Mouse (Mus musculus): ENCODE measurements around the gene Zfp418. TPM values are rescaled to one million over a fixed set of nuclear protein-coding genes. Genes with fewer than 3 reads are reported as not detected.
"Not testable (repeated sequence)": the region's sequence is repeated elsewhere in the genome, so short reads cannot be mapped to it uniquely, and the experiment has no call there.

The Zfp418 gene
- polyA plus RNA-seq, 1 experiment from 2014 or later: 1.8 TPM

DNA sequence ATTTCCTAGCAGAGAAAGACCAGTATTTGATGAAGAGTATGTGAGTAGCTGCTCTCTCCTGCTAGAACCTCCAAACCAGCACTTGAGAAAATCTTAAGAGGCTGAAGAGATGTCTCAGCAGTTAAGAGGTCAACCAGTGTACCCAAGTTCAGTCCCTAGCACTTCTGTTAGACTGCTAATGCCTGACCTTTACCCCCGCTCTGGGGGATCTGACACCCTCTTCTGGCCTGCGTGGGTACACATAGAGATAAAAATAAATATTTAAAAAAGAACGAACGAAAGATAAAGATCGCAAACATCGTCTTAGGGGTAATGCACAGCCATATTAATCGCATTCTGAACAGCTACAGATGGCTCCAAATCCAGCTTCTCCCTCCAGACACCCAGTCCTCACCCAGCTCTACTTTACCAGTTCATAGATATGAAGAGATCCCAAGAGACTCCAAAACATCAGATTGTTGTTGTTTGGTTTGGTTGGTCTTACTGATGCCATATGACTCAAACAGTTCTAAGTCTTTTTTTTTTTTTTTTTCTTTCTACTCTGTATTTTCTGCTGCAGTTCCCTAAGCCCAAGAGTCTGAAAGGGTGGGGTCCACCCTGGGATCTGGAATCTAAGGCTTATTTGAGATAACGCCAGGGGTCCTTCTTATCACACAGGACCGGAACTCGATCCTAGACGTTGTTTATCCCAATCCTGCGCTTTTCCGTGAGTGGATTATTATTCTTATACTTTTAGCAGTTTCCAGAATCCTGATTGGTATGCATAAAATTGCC is 16.5 kb downstream of the Zfp418 start:
- Histone ChIP-seq H3K9me3 (replicated peaks; ENCODE audit: control insufficient read depth, low read length) (no peaks in the 10 kb centered on the region), H3K36me3 (ENCODE audit: control insufficient read depth, insufficient read depth) (peaks cover 2% of the 10 kb centered on the region; the same call in 1 of the 2 replicates), H3K9ac (ENCODE audit: low read length) (peak overlapping the region; percentile 25; the same call in 1 of the 2 replicates), H3K4me3 (ENCODE audit: low read length) (peak overlapping the region; percentile 74), H3K4me1 (ENCODE audit: control insufficient read depth, insufficient read depth, low read length) (no peaks in the 10 kb centered on the region; the same call in 1 of the 2 replicates), H3K4me2 (ENCODE audit: low read depth, low read length) (peak overlapping the region; percentile 70), H3K27ac (ENCODE audit: low read length) (no peak overlapping the region), H3K27me3 (ENCODE audit: control insufficient read depth, insufficient read depth, low read length) (no peaks in the 10 kb centered on the region)
- 28% methylated on average over 13 of the region's 13 CpGs for WGBS
- ATAC-seq (replicated peaks; ENCODE audit: extremely low read depth, insufficient read depth, low FRiP score): peak; percentile 49; the same call in 1 of the 2 replicates

DNA sequence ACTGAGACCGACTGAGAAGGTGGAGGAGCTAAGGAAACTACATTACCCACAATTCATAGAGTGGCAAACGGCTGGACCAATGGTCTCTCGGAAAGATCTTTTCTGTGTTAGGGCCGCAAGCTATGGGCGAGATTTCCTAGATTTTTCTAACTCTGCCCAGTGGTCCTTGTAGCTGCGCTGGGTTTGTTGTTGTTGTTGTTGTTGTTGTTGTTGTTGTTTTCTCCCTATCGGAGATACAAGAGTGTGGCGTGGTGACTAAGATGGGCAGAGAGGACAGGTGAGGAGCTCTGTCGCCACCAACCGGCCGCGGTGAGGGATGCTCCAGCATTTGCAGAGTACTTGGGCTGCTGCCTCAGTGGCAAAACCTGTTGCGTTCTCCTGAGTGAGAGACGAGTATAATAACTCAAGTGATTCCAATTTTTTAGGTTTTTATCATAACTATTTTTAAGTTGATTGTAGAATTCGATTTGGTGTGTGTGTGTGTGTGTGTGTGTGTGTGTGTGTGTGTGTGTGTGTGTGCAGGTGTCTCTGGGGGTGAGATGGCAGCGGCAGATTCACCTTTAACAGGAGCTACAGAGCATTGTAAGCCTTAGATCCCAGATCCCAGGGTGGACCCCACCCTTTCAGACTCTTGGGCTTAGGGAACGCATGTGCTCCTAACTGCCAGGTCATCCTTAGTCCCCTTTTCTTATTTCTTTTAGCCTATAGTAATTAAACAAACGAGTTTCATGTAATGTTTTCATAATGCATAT is 17.2 kb downstream of the Zfp418 start:
- H3K27me3 ChIP-seq (ENCODE audit: control insufficient read depth, insufficient read depth, low read length): no peaks in the 10 kb centered on the region
- no peaks in the 10 kb centered on the region for H3K36me3 ChIP-seq (ENCODE audit: control insufficient read depth, insufficient read depth)
- no peaks in the 10 kb centered on the region for H3K9me3 ChIP-seq (replicated peaks; ENCODE audit: control insufficient read depth, low read length)
- peak; percentile 87 for ATAC-seq (replicated peaks; ENCODE audit: extremely low read depth, insufficient read depth, low FRiP score)
- H3K9ac ChIP-seq (ENCODE audit: low read length): peak overlapping the region; percentile 25; the same call in 1 of the 2 replicates
- WGBS: 9% methylated on average over 18 of the region's 18 CpGs
- H3K4me1 ChIP-seq (ENCODE audit: control insufficient read depth, insufficient read depth, low read length): no peaks in the 10 kb centered on the region; the same call in 1 of the 2 replicates
- H3K4me3 ChIP-seq (ENCODE audit: low read length): peak overlapping the region; percentile 74
- no peak overlapping the region for H3K27ac ChIP-seq (ENCODE audit: low read length)
- H3K4me2 ChIP-seq (ENCODE audit: low read depth, low read length): peak overlapping the region; percentile 70

DNA sequence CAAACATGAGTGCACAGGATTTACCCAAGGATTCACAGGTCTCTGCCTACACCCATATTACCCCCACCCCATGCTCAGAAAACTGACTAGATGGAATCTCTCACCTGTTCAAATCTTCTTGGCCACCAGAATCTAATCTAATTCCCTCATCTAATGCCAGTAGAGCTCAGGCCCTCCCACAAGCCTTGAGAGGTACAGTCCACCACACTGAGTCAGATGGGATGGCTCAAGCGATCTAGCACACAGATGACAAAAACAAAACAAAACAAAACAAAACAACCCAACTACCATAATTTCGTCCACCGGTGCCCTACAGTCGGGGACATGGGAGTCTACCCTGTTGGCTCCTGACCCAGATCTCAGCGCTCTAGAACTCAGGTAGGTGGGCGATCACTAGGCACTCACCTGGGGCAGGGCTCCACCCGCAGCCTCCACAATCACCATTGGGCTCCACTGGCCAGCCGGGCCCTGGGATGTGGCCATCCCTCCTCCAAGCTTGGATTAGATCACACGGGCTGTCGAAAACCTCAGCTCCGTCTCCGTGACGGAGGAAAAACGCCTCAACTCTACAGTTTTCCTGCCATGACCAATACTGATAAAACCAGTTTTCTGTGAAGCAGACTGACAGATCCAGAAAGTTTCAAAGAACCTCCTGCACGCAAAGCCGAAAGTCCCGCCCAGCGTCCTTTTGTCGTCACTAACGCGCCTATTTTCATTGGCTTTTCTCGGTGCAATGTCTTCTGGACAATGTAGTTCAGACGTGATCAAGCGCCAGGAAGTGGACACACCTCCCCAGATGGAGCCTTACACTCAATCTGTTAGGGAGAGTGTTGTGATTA is 38.4 kb downstream of the Zfp418 start, which contains the start of gene Zfp772:
Gene Zfp772 (minus strand): TSS at position 686 of the 839 bp plus-strand sequence.
- Histone ChIP-seq H3K4me3 (ENCODE audit: low read length) (peak within 1 kb of the TSS; percentile 59), H3K4me2 (ENCODE audit: low read depth, low read length) (peak within 1 kb of the TSS; percentile 68), H3K9ac (ENCODE audit: low read length) (peak within 1 kb of the TSS; percentile 68)
- H3K36me3 ChIP-seq (ENCODE audit: control insufficient read depth, insufficient read depth); H3K4me1 ChIP-seq (ENCODE audit: control insufficient read depth, insufficient read depth, low read length); ATAC-seq (replicated peaks; ENCODE audit: extremely low read depth, insufficient read depth, low FRiP score); H3K27me3 ChIP-seq (ENCODE audit: control insufficient read depth, insufficient read depth, low read length); H3K27ac ChIP-seq (ENCODE audit: low read length); H3K9me3 ChIP-seq (replicated peaks; ENCODE audit: control insufficient read depth, low read length): not testable (repeated sequence)
- WGBS: 2% methylated on average over 24 of the region's 24 CpGs

Other genes starting within 250 kb of the Zfp418 start
- 0.15 TPM in 1 of 2 replicates, not detected in the other for gene Aurkc, start 176.0 kb upstream of the Zfp418 start, polyA plus RNA-seq (2015; fragmentation: Nextera tagmentation; extraction: Ambion mirVana)
- gene Zfp954, start 49.8 kb upstream of the Zfp418 start, polyA plus RNA-seq (2015; fragmentation: Nextera tagmentation; extraction: Ambion mirVana): 8.4 and 9.9 TPM in 2 replicates
- 1.1 and 1.2 TPM in 2 replicates for gene Zfp773, start 34.6 kb upstream of the Zfp418 start, polyA plus RNA-seq (2015; fragmentation: Nextera tagmentation; extraction: Ambion mirVana)
- 4.6 and 5.3 TPM in 2 replicates for gene Zfp772, start 38.7 kb downstream of the Zfp418 start, polyA plus RNA-seq (2015; fragmentation: Nextera tagmentation; extraction: Ambion mirVana)
- gene Vmn2r29, start 76.0 kb downstream of the Zfp418 start, polyA plus RNA-seq (2015; fragmentation: Nextera tagmentation; extraction: Ambion mirVana): 0.05 TPM in 1 of 2 replicates, not detected in the other
- gene Gm45844, start 107.0 kb downstream of the Zfp418 start, polyA plus RNA-seq (2015; fragmentation: Nextera tagmentation; extraction: Ambion mirVana): 2.3 and 3.1 TPM in 2 replicates
- 54.8 and 54.9 TPM in 2 replicates for gene Clcn4, start 129.5 kb downstream of the Zfp418 start, polyA plus RNA-seq (2015; fragmentation: Nextera tagmentation; extraction: Ambion mirVana)
- 0.01 TPM in 1 of 2 replicates, not detected in the other for gene Vmn2r30, start 166.3 kb downstream of the Zfp418 start, polyA plus RNA-seq (2015; fragmentation: Nextera tagmentation; extraction: Ambion mirVana)
- not detected in 2 replicates for gene Gm45783, start 203.2 kb downstream of the Zfp418 start, polyA plus RNA-seq (2015; fragmentation: Nextera tagmentation; extraction: Ambion mirVana)
- gene Vmn2r31, start 228.4 kb downstream of the Zfp418 start, polyA plus RNA-seq (2015; fragmentation: Nextera tagmentation; extraction: Ambion mirVana): not detected in 2 replicates